Mouse (Mus musculus): Measurements from ENCODE around the gene Ctdnep1.

- no peak for TF ChIP-seq CTCF (IDR thresholded peaks at IDR 0.05; ENCODE audit: low read depth)
- TF ChIP-seq EP300 (IDR thresholded peaks at IDR 0.05; ENCODE audit: low read depth) = no peak
Measured at GRCm38 (mm10) chr11:70027397-70027796, 46.4 kb downstream of the Ctdnep1 start.

Measured in liver, postnatal 0 days (tissue).